ENCODE assay signal across 8 mouse cellular contexts in genomic region chr17:72918571-72919541, GRCm38 (mm10). TPM values are rescaled to one million over a fixed set of nuclear protein-coding genes. Genes with fewer than 3 reads are reported as not detected.
A peak's percentile ranks its signal among the peaks of the same experiment; 100 is the strongest.
DNase-seq lines count a peak whose midpoint lies in the region; ATAC-seq and TF ChIP-seq lines count a peak whose summit lies in the region.

No protein-coding gene starts in this region.

- peak overlapping the region; percentile 8; the same call in 1 of the 2 replicates for H3K27ac ChIP-seq in CH12.LX (ENCODE audit: insufficient read depth, low read depth)
- H3K27ac ChIP-seq in embryonic facial prominence, embryonic 14.5 days (replicated peaks; ENCODE audit: low read depth, low read length) = peak overlapping the region; percentile 86
- peak overlapping the region; percentile 94 for H3K27ac ChIP-seq in heart, embryonic 16.5 days (ENCODE audit: low read length)
- peak overlapping the region; percentile 74 for H3K27ac ChIP-seq in olfactory bulb, adult 2 months (ENCODE audit: insufficient read depth, low read depth, low read length)

- in situ Hi-C loops in CH12.LX (cut with MboI; ENCODE audit: low pct_ligation_motif_present, low pct_unique_long_range_greater_than_20kb, low sequenced_read_pairs) = no loop called here

- ATAC-seq in embryonic facial prominence, embryonic 14.5 days (ENCODE audit: low read depth) = peak; percentile 49
- peak; percentile 28; the same call in 1 of the 2 replicates for ATAC-seq in heart, embryonic 16.5 days (replicated peaks; ENCODE audit: extremely low read depth, insufficient read depth, low FRiP score)

- H3K79me2 ChIP-seq in CH12.LX (replicated peaks; ENCODE audit: control insufficient read depth, extremely low read depth, insufficient read depth, poor library complexity, severe bottlenecking) = no peaks in the 10 kb centered on the region; the same call in 1 of the 2 replicates

- peak overlapping the region; percentile 47 for H3K9ac ChIP-seq in CH12.LX (ENCODE audit: insufficient read depth, low read depth)
- H3K9ac ChIP-seq in embryonic facial prominence, embryonic 14.5 days (ENCODE audit: low read depth, low read length) = peak overlapping the region; percentile 78
- H3K9ac ChIP-seq in heart, embryonic 16.5 days (ENCODE audit: low read length) = peak overlapping the region; percentile 98

- no peak for TF ChIP-seq POLR2A in CH12.LX (IDR thresholded peaks at IDR 0.05; ENCODE audit: low read depth, low read length)
- no peak for TF ChIP-seq POLR2A in olfactory bulb, adult 2 months (IDR thresholded peaks at IDR 0.05; ENCODE audit: insufficient read depth, low read depth, low read length)

- peak in 1 of 2 experiments; percentile 15; a peak in 1 of 4 replicates for TF ChIP-seq CTCF in CH12.LX (conservative IDR thresholded peaks at IDR 0.05 in 1 of 2, IDR thresholded peaks at IDR 0.05 in 1 of 2; ENCODE audit: low read depth in 2 of 2, low read length in 2 of 2)
- TF ChIP-seq CTCF in olfactory bulb, adult 2 months (IDR thresholded peaks at IDR 0.05; ENCODE audit: insufficient read depth, low read depth, low read length) = no peak

- no peak for TF ChIP-seq EP300 in CH12.LX (IDR thresholded peaks at IDR 0.05; ENCODE audit: low read length)

- peak overlapping the region; percentile 70 to 78 (median 73) for H3K4me3 ChIP-seq in CH12.LX (replicated peaks in 1 of 3; ENCODE audit: low read depth in 2 of 3, low read length in 2 of 3, poor library complexity in 1 of 3)
- H3K4me3 ChIP-seq in embryonic facial prominence, embryonic 14.5 days (ENCODE audit: low read depth, low read length) = peak overlapping the region; percentile 58
- H3K4me3 ChIP-seq in heart, embryonic 16.5 days (ENCODE audit: low read length) = peak overlapping the region; percentile 83
- peak overlapping the region; percentile 64 for H3K4me3 ChIP-seq in olfactory bulb, adult 2 months (ENCODE audit: insufficient read depth, low read depth, low read length)

- peaks cover 8 to 62% of the 10 kb centered on the region in 2 experiments for H3K4me1 ChIP-seq in CH12.LX (ENCODE audit: control insufficient read depth in 1 of 2, insufficient read depth in 2 of 2)
- peaks cover 17% of the 10 kb centered on the region for H3K4me1 ChIP-seq in embryonic facial prominence, embryonic 14.5 days (ENCODE audit: control insufficient read depth, insufficient read depth, low read length)
- H3K4me1 ChIP-seq in heart, embryonic 16.5 days (ENCODE audit: control insufficient read depth, insufficient read depth, low read length) = peaks cover 31% of the 10 kb centered on the region
- H3K4me1 ChIP-seq in olfactory bulb, adult 2 months (ENCODE audit: control insufficient read depth, insufficient read depth, low read length) = peaks cover 21% of the 10 kb centered on the region

- dilution Hi-C loops in CH12.LX (cut with MboI; ENCODE audit: extremely low pct_ligation_motif_present, extremely low pct_unique_long_range_greater_than_20kb, low sequenced_read_pairs) = no loop called here

- H3K4me2 ChIP-seq in CH12.LX (ENCODE audit: insufficient read depth, low read depth, poor library complexity, severe bottlenecking) = peak overlapping the region; percentile 73
- H3K4me2 ChIP-seq in embryonic facial prominence, embryonic 14.5 days (ENCODE audit: low read depth, low read length) = peak overlapping the region; percentile 68
- H3K4me2 ChIP-seq in heart, embryonic 16.5 days (ENCODE audit: low read depth, low read length) = peak overlapping the region; percentile 86

- no peak; the same call in none of the 2 replicates for TF ChIP-seq RAD21 in CH12.LX (IDR thresholded peaks at IDR 0.05; ENCODE audit: low read depth, low read length)

- H3K36me3 ChIP-seq in CH12.LX (replicated peaks in 1 of 2; ENCODE audit: control insufficient read depth in 1 of 2, insufficient read depth in 1 of 2, low read length in 1 of 2) = peaks cover 6 to 29% of the 10 kb centered on the region in 2 experiments
- peaks cover 28% of the 10 kb centered on the region for H3K36me3 ChIP-seq in embryonic facial prominence, embryonic 14.5 days (ENCODE audit: control insufficient read depth, insufficient read depth, low read length)
- peaks cover 22% of the 10 kb centered on the region for H3K36me3 ChIP-seq in heart, embryonic 16.5 days (ENCODE audit: control insufficient read depth, insufficient read depth)

- DNase-seq in CH12.LX (ENCODE audit: extremely low read depth) = peak; percentile 65
- DNase-seq in adrenal gland, postnatal 14 days = peak; percentile 72
- peak; percentile 65 for DNase-seq in embryonic facial prominence, embryonic 14.5 days (ENCODE audit: low spot score)
- DNase-seq in kidney, postnatal 14 days = peak; percentile 54
- DNase-seq in lung, postnatal 10 days = peak; percentile 67
- peak; percentile 49 for DNase-seq in urinary bladder, adult 2 months (ENCODE audit: low spot score)

- WGBS in embryonic facial prominence, embryonic 14.5 days = under 1% methylated on average over 52 of the region's 54 CpGs
- 0% methylated on average over 54 of the region's 54 CpGs for WGBS in heart, embryonic 16.5 days
- WGBS in olfactory bulb, adult 2 months = under 1% methylated on average over 54 of the region's 54 CpGs

- no peaks in the 10 kb centered on the region for H3K9me3 ChIP-seq in CH12.LX (replicated peaks; ENCODE audit: low read length)
- H3K9me3 ChIP-seq in embryonic facial prominence, embryonic 14.5 days (ENCODE audit: control insufficient read depth, low read length) = no peaks in the 10 kb centered on the region
- no peaks in the 10 kb centered on the region for H3K9me3 ChIP-seq in heart, embryonic 16.5 days (replicated peaks; ENCODE audit: control insufficient read depth, low read length)

- H3K27me3 ChIP-seq in CH12.LX (replicated peaks) = no peaks in the 10 kb centered on the region
- no peaks in the 10 kb centered on the region for H3K27me3 ChIP-seq in embryonic facial prominence, embryonic 14.5 days (replicated peaks; ENCODE audit: control insufficient read depth, insufficient read depth, low read length)
- H3K27me3 ChIP-seq in heart, embryonic 16.5 days (ENCODE audit: control insufficient read depth, insufficient read depth, low read length) = no peaks in the 10 kb centered on the region

TF ChIP-seq in CH12.LX, 34 proteins besides CTCF, POLR2A, EP300 and RAD21:
- peak; percentile 58 for TF ChIP-seq MXI1 (IDR thresholded peaks at IDR 0.05; ENCODE audit: low read depth, low read length)
- no peak; the same call in 1 of the 2 replicates for TF ChIP-seq IRF4 (IDR thresholded peaks at IDR 0.05; ENCODE audit: low read depth, low read length)
- 0 out of 2 replicates have a peak, but pooled peaks have one; percentile 30 for TF ChIP-seq NELFE (IDR thresholded peaks at IDR 0.05; ENCODE audit: low read depth, low read length)
- TF ChIP-seq SIN3A (IDR thresholded peaks at IDR 0.05; ENCODE audit: low read length) = peak; percentile 25
- 0 out of 2 replicates have a peak, but pooled peaks have one; percentile 67 for TF ChIP-seq UBTF (IDR thresholded peaks at IDR 0.05; ENCODE audit: low read depth, low read length)
- peak; percentile 37; the same call in 1 of the 2 replicates for TF ChIP-seq BHLHE40 (IDR thresholded peaks at IDR 0.05; ENCODE audit: low read depth, low read length)
TF ChIP-seq in CH12.LX: peak in this region for 5.

RNA-seq across cellular contexts. Expression of gene Lbh, which starts 0.8 kb away (rescaled TPM):
- total RNA-seq in CH12.LX (2012; rRNA removed) (12.2 and 14.4 TPM in 2 replicates), CH12.LX (2014; rRNA removed) (13.1 and 16.7 TPM in 2 replicates)
- polyA plus RNA-seq in CH12.LX (2012; ENCODE audit: insufficient read length, low read depth) = 26.0 and 30.0 TPM in 2 replicates
- total RNA-seq in adrenal gland, postnatal 14 days (2021) = 41.7 and 53.4 TPM in 2 replicates
- 3.2 and 3.5 TPM in 2 replicates for polyA plus RNA-seq in embryonic facial prominence, embryonic 14.5 days (2014; fragmentation: Nextera tagmentation; extraction: Ambion mirVana)
- polyA plus RNA-seq in heart, embryonic 16.5 days (2015; fragmentation: Nextera tagmentation; extraction: Ambion mirVana) = 28.4 and 30.1 TPM in 2 replicates
- polyA plus RNA-seq in olfactory bulb, adult 2 months (2012; ENCODE audit: insufficient read depth, insufficient read length, low replicate concordance, missing spikeins) = 99.3 TPM in 1 of 2 replicates, not detected in the other
- polyA plus RNA-seq in urinary bladder, adult 2 months (2012; rRNA removed) = 42.9 and 49.5 TPM in 2 replicates

Comparison
In these comparisons a context has a peak if more than half of its experiments do, and no peak if none do; other contexts are left out.
1. Peak in every context shown above with its lines: DNase-seq, ATAC-seq, H3K4me3 ChIP-seq and H3K27ac ChIP-seq.
2. H3K27ac ChIP-seq: peak in every context shown above with its lines; median percentile 94 in heart, embryonic 16.5 days; 86 in embryonic facial prominence, embryonic 14.5 days; 74 in olfactory bulb, adult 2 months; 8 in CH12.LX.
3. H3K9ac ChIP-seq: peak in every context shown above with its lines; median percentile 98 in heart, embryonic 16.5 days; 78 in embryonic facial prominence, embryonic 14.5 days; 47 in CH12.LX.